Mouse (Mus musculus) ES-Bruce4 (cell line): ENCODE results near the gene Nek8. TPM values are rescaled to one million over a fixed set of nuclear protein-coding genes. Genes with fewer than 3 reads are reported as not detected.

Source experiments
- H3K27ac ChIP-seq: 2 replicates; pipeline ENCODE4 v1.5.1; 2012; ENCODE audit warnings: low read length, inconsistent platforms; ENCODE audit not compliant: insufficient read depth
- H3K27me3 ChIP-seq: 2 replicates; pipeline ENCODE4 v1.6.1; 2012; ENCODE audit warnings: mild to moderate bottlenecking, low read length, inconsistent platforms; ENCODE audit not compliant: control insufficient read depth, poor library complexity, insufficient read depth, severe bottlenecking
- H3K36me3 ChIP-seq: 2 replicates; pipeline ENCODE4 v1.6.1; 2012; ENCODE audit warnings: inconsistent platforms, mild to moderate bottlenecking, low read length, moderate library complexity; ENCODE audit not compliant: control insufficient read depth, poor library complexity, insufficient read depth, severe bottlenecking
- H3K4me1 ChIP-seq: one replicate; pipeline ENCODE4 v1.8.1; 2011; ENCODE audit warnings: low read length; ENCODE audit not compliant: control insufficient read depth, insufficient read depth
- H3K4me3 ChIP-seq: 2 replicates; pipeline ENCODE4 v1.5.1; 2011; ENCODE audit warnings: low read depth, mild to moderate bottlenecking, low read length
- H3K9ac ChIP-seq: 2 replicates; pipeline ENCODE4 v1.6.1; 2012; ENCODE audit warnings: low read depth, mild to moderate bottlenecking, inconsistent platforms; ENCODE audit not compliant: poor library complexity, severe bottlenecking
- H3K9me3 ChIP-seq: replicated peaks from 2 replicates; pipeline ENCODE4 v1.6.1; 2012; ENCODE audit warnings: mild to moderate bottlenecking, low read length, inconsistent platforms; ENCODE audit not compliant: control insufficient read depth, poor library complexity, insufficient read depth, severe bottlenecking
- CTCF ChIP-seq: IDR thresholded peaks from one replicate; pipeline ENCODE4 v1.8.1; 2011; ENCODE audit warnings: low read depth, low read length
- EP300 ChIP-seq: IDR thresholded peaks from 2 replicates; pipeline ENCODE4 v1.6.1; 2011; ENCODE audit warnings: low read depth, low read length; ENCODE audit not compliant: insufficient read depth
- POLR2A ChIP-seq: IDR thresholded peaks from one replicate; pipeline ENCODE4 v1.8.1; 2011; ENCODE audit warnings: low read length; ENCODE audit not compliant: insufficient read depth
- polyA plus RNA-seq: library from polyadenylated mRNA; stranded (reverse); fragments of >200 nt; gene quantifications from 2 replicates; pipeline ENCODE4 v1.2.4, GENCODE M21; 2011; ENCODE audit warnings: low read depth; ENCODE audit not compliant: missing spikeins, insufficient read depth, insufficient read length

The Nek8 gene
- polyA plus RNA-seq, 1 experiment, result 18.1 TPM

DNA sequence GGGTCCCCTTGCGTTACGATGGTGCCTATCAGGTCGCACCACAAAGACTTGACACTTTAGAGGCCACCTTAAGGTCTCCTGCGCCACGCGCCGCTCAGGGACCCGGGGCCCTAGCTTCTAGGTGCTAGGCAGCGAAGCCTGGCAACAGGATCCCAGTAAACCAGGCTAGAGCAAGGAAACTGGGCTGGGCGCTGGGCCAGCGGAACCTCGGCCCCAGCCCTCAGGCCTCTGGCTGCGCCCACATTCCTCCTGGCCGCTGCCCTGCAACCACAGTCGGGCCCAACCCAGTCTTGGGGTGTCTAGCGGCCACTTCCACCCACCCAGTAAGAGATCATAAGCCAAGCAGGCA, 10.7 kb downstream of the Nek8 start:
- Histone ChIP-seq H3K4me3 (peak overlapping the region; percentile 59), H3K9me3 (no peaks in the 10 kb centered on the region), H3K27me3 (no peaks in the 10 kb centered on the region), H3K36me3 (peaks cover 15% of the 10 kb centered on the region), H3K27ac (peak overlapping the region; percentile 96), H3K9ac (peak overlapping the region; percentile 96), H3K4me1 (peaks cover 11% of the 10 kb centered on the region)
- TF ChIP-seq EP300 (no peak), POLR2A (no peak)

DNA sequence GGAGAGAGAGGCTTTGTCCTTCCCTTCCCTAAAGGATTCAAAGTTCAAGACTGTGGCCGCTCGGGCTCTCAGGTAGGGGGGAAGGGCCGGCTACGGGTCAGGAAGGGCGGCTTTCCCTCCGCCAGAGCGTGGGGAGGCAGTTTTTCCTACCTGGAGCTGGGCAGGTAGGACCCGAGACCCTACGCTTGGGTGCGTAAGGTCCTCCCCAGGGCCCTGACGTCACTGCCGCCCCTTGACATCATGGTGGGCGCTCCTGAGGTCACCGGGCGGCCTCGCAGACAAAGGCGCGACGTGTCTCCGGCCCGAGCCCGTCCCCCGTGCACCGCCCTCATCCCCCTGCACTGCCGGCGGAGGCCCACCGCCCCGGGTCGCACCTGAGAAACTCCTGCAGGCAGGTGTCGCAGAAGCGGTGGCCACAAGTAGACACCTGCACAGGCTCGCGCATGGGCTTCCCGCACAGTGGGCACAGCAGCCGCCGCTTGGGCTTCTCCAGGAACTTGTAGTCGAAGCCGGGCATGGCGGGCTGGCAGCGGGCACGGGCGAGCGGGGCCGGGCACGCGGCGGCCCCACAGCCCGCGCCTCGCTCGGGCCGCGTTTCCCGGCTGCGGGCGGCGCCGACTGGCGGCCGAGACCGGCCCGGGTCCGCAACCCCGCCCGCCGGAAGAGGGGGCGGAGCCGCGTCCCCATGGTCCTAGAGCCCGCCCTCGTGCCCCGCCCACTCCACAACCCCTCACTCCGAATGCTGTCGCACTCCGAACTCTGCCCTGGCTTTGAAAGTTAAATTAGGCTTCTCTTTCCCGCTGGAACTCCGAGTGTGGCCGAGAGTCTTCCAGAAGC, 11.3 kb downstream of the Nek8 start, which contains the start of gene Traf4:
TSS of gene Traf4 (minus strand) at position 666 of the 837 bp plus-strand sequence.
- H3K4me1 ChIP-seq, result peaks cover 11% of the 10 kb centered on the region
- peak; percentile 10; the same call in 1 of the 2 replicates for TF ChIP-seq EP300
- TF ChIP-seq CTCF, result no peak
- H3K9ac ChIP-seq, result peak within 1 kb of the TSS; percentile 96
- H3K36me3 ChIP-seq, result peaks cover 21% of the 10 kb centered on the region
- H3K4me3 ChIP-seq, result peak within 1 kb of the TSS; percentile 81
- no peaks in the 10 kb centered on the region for H3K9me3 ChIP-seq
- H3K27me3 ChIP-seq, result no peaks in the 10 kb centered on the region
- H3K27ac ChIP-seq, result peak within 1 kb of the TSS; percentile 96

GRCm38 (mm10) chr11:78164604-78164923, 11.9 kb downstream of the Nek8 start:
- H3K27me3 ChIP-seq, result no peaks in the 10 kb centered on the region
- H3K4me1 ChIP-seq, result peaks cover 11% of the 10 kb centered on the region
- peak overlapping the region; percentile 60 for H3K27ac ChIP-seq
- H3K9me3 ChIP-seq, result no peaks in the 10 kb centered on the region
- peaks cover 26% of the 10 kb centered on the region for H3K36me3 ChIP-seq
- TF ChIP-seq EP300, result no peak
- no peak for TF ChIP-seq CTCF
- TF ChIP-seq POLR2A, result no peak
- peak overlapping the region; percentile 81 for H3K4me3 ChIP-seq
- H3K9ac ChIP-seq, result peak overlapping the region; percentile 96

- H3K36me3 ChIP-seq, result peaks cover 30% of the 10 kb centered on the region
- TF ChIP-seq POLR2A, result peak; percentile 7
- no peak for TF ChIP-seq CTCF
- peak; percentile 85 for TF ChIP-seq EP300
These were observed 12.5 kb downstream of the Nek8 start for GRCm38 (mm10) chr11:78163681-78164603.

GRCm38 (mm10) chr11:78163045-78163444, 13.4 kb downstream of the Nek8 start:
- TF ChIP-seq CTCF (no peak), EP300 (no peak), POLR2A (no peak)
- Histone ChIP-seq H3K27me3 (no peaks in the 10 kb centered on the region), H3K27ac (no peak overlapping the region), H3K36me3 (peaks cover 39% of the 10 kb centered on the region), H3K4me1 (peaks cover 10% of the 10 kb centered on the region), H3K9ac (peak overlapping the region; percentile 96), H3K9me3 (no peaks in the 10 kb centered on the region), H3K4me3 (peak overlapping the region; percentile 18; the same call in 1 of the 2 replicates)

More at GRCm38 (mm10) chr11:78163681-78164603, 12.5 kb downstream of the Nek8 start:
- Histone ChIP-seq H3K27me3 (no peaks in the 10 kb centered on the region), H3K4me3 (peak overlapping the region; percentile 81), H3K9ac (peak overlapping the region; percentile 96), H3K27ac (peak overlapping the region; percentile 60), H3K9me3 (no peaks in the 10 kb centered on the region), H3K4me1 (peaks cover 11% of the 10 kb centered on the region)

DNA sequence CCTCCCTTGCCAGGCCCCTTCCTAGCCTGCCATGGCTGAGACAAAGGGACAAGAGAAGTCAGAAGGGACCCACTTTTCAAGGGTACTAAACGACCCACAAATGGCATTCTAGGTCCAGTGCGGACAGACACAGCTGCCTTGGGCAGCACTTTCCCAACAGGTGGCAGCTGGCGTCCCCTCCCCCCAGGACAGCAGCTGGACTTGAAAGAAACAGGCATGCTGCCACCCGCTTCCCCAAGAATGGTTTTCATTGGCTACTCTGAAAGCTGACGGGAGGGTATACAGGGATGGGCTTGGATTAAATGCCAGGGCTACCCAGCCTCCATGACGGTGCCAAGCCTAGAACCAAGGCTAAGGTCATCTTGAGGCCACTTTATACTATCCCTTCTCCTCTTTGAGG, 14.0 kb downstream of the Nek8 start:
- peaks cover 5% of the 10 kb centered on the region for H3K4me1 ChIP-seq
- no peak overlapping the region for H3K9ac ChIP-seq
- no peaks in the 10 kb centered on the region for H3K9me3 ChIP-seq
- H3K4me3 ChIP-seq, result no peak overlapping the region
- H3K27ac ChIP-seq, result no peak overlapping the region
- TF ChIP-seq EP300, result no peak
- no peak for TF ChIP-seq POLR2A
- TF ChIP-seq CTCF, result no peak
- no peaks in the 10 kb centered on the region for H3K27me3 ChIP-seq
- H3K36me3 ChIP-seq, result peaks cover 44% of the 10 kb centered on the region
